Mouse (Mus musculus) CH12.LX (cell line): ENCODE results near the gene Nudt5. TPM values are rescaled to one million over a fixed set of nuclear protein-coding genes. Genes with fewer than 3 reads are reported as not detected.

Experiments used
- DNase-seq: peaks from one replicate; pipeline ENCODE4 v3.0.0-alpha.2; 2013; ENCODE audit errors: extremely low read depth
- H3K27ac ChIP-seq: 2 replicates; pipeline ENCODE4 v1.5.1; 2012; ENCODE audit warnings: low read depth, mild to moderate bottlenecking, control low read depth, moderate library complexity; ENCODE audit not compliant: insufficient read depth
- H3K27me3 ChIP-seq: replicated peaks from 2 replicates; pipeline ENCODE3; 2012; ENCODE audit warnings: inconsistent platforms
- H3K36me3 ChIP-seq, 2 experiments: replicated peaks in 1 of 2; 2 replicates each; pipeline versions ENCODE3 to v1.6.1; 2012; ENCODE audit warnings: inconsistent platforms in 1 of 2, low read length in 1 of 2, mild to moderate bottlenecking in 1 of 2, mixed read lengths in 1 of 2, moderate library complexity in 1 of 2; ENCODE audit not compliant: control insufficient read depth in 1 of 2, insufficient read depth in 1 of 2
- H3K4me1 ChIP-seq, 2 experiments: 2 replicates each; pipeline ENCODE4 v1.6.1; 2012; ENCODE audit warnings: inconsistent platforms in 1 of 2, moderate library complexity in 1 of 2; ENCODE audit not compliant: insufficient read depth in 2 of 2, control insufficient read depth in 1 of 2
- H3K4me2 ChIP-seq: 2 replicates; pipeline ENCODE4 v1.6.1; 2012; ENCODE audit warnings: low read depth, mild to moderate bottlenecking, control low read depth; ENCODE audit not compliant: poor library complexity, insufficient read depth, severe bottlenecking
- H3K4me3 ChIP-seq, 3 experiments: fragments of 150-350 bp in 1 of 3; sonication (generic) in 1 of 3; replicated peaks in 1 of 3; 2 replicates each; pipeline versions ENCODE3 to v1.5.1; 2011 to 2012; ENCODE audit warnings: low read depth in 2 of 3, low read length in 2 of 3, mild to moderate bottlenecking in 2 of 3, moderate library complexity in 2 of 3, control low read depth in 1 of 3, improper control_type of control experiment in 1 of 3, inconsistent platforms in 1 of 3, mixed read lengths in 1 of 3; ENCODE audit not compliant: poor library complexity in 1 of 3
- H3K79me2 ChIP-seq: replicated peaks from 2 replicates; pipeline ENCODE4 v1.6.1; 2012; ENCODE audit warnings: mild to moderate bottlenecking, moderate library complexity; ENCODE audit not compliant: control insufficient read depth, poor library complexity, insufficient read depth, severe bottlenecking; ENCODE audit errors: extremely low read depth
- H3K9ac ChIP-seq: 2 replicates; pipeline ENCODE4 v1.6.1; 2012; ENCODE audit warnings: low read depth, mild to moderate bottlenecking, control low read depth, moderate library complexity; ENCODE audit not compliant: insufficient read depth
- H3K9me3 ChIP-seq: replicated peaks from 2 replicates; pipeline ENCODE3; 2012; ENCODE audit warnings: low read length, inconsistent platforms, mixed read lengths
- BHLHE40 ChIP-seq: IDR thresholded peaks from 2 replicates; pipeline ENCODE4 v1.6.1; 2011; ENCODE audit warnings: mild to moderate bottlenecking, low read depth, low read length, improper control_type of control experiment
- CHD1 ChIP-seq: IDR thresholded peaks from 2 replicates; pipeline ENCODE4 v1.6.1; 2012; ENCODE audit warnings: low read depth, low read length, improper control_type of control experiment, inconsistent platforms
- CTCF ChIP-seq, 2 experiments: IDR thresholded peaks in 1 of 2; conservative IDR thresholded peaks in 1 of 2; 2 replicates each; pipeline ENCODE4 v1.5.1; 2011 to 2012; ENCODE audit warnings: low read depth in 2 of 2, low read length in 2 of 2, improper control_type of control experiment in 1 of 2, inconsistent platforms in 1 of 2, mild to moderate bottlenecking in 1 of 2, moderate library complexity in 1 of 2
- EP300 ChIP-seq: IDR thresholded peaks from 2 replicates; pipeline ENCODE4 v1.6.1; 2011; ENCODE audit warnings: low read length, improper control_type of control experiment
- ETS1 ChIP-seq: conservative IDR thresholded peaks from 2 replicates; pipeline ENCODE4 v1.6.1; 2012; ENCODE audit warnings: low read depth, mild to moderate bottlenecking, inconsistent platforms, low read length, improper control_type of control experiment, moderate library complexity
- GABPA ChIP-seq: IDR thresholded peaks from 2 replicates; pipeline ENCODE4 v1.6.1; 2012; ENCODE audit warnings: low read depth, low read length, improper control_type of control experiment, inconsistent platforms; ENCODE audit not compliant: insufficient replicate concordance
- HCFC1 ChIP-seq: IDR thresholded peaks from 2 replicates; pipeline ENCODE4 v1.6.1; 2012; ENCODE audit warnings: low read depth, mild to moderate bottlenecking, inconsistent platforms, low read length, improper control_type of control experiment
- IRF4 ChIP-seq: IDR thresholded peaks from 2 replicates; pipeline ENCODE4 v1.6.1; 2014; ENCODE audit warnings: low read depth, mild to moderate bottlenecking, inconsistent platforms, low read length, improper control_type of control experiment
- MAX ChIP-seq: IDR thresholded peaks from 2 replicates; pipeline ENCODE4 v1.6.1; 2011; ENCODE audit warnings: low read length, improper control_type of control experiment
- MAZ ChIP-seq: IDR thresholded peaks from 2 replicates; pipeline ENCODE4 v1.6.1; 2012; ENCODE audit warnings: low read depth, mild to moderate bottlenecking, inconsistent platforms, low read length, improper control_type of control experiment, moderate library complexity
- MEF2A ChIP-seq: IDR thresholded peaks from 2 replicates; pipeline ENCODE4 v1.6.1; 2014; ENCODE audit warnings: low read depth, mild to moderate bottlenecking, inconsistent platforms, low read length, improper control_type of control experiment, borderline replicate concordance
- MXI1 ChIP-seq: IDR thresholded peaks from 2 replicates; pipeline ENCODE4 v1.6.1; 2011; ENCODE audit warnings: mild to moderate bottlenecking, low read depth, low read length, improper control_type of control experiment
- NELFE ChIP-seq: IDR thresholded peaks from 2 replicates; pipeline ENCODE4 v1.6.1; 2011; ENCODE audit warnings: low read depth, low read length, improper control_type of control experiment
- NRF1 ChIP-seq: IDR thresholded peaks from 2 replicates; pipeline ENCODE4 v1.6.1; 2014; ENCODE audit warnings: low read depth, mild to moderate bottlenecking, inconsistent platforms, low read length, improper control_type of control experiment, moderate library complexity
- POLR2A ChIP-seq: IDR thresholded peaks from 2 replicates; pipeline ENCODE4 v1.6.1; 2011; ENCODE audit warnings: low read depth, mild to moderate bottlenecking, improper control_type of control experiment, low read length
- SIN3A ChIP-seq: IDR thresholded peaks from 2 replicates; pipeline ENCODE4 v1.6.1; 2012; ENCODE audit warnings: low read length, improper control_type of control experiment, inconsistent platforms
- TCF12 ChIP-seq: IDR thresholded peaks from 2 replicates; pipeline ENCODE4 v1.6.1; 2014; ENCODE audit warnings: low read depth, mild to moderate bottlenecking, inconsistent platforms, low read length, improper control_type of control experiment
- UBTF ChIP-seq: IDR thresholded peaks from 2 replicates; pipeline ENCODE4 v1.6.1; 2012; ENCODE audit warnings: low read depth, mild to moderate bottlenecking, inconsistent platforms, low read length, improper control_type of control experiment, moderate library complexity
- ZMIZ1 ChIP-seq: IDR thresholded peaks from 2 replicates; pipeline ENCODE4 v1.6.1; 2012; ENCODE audit warnings: low read depth, mild to moderate bottlenecking, inconsistent platforms, low read length, improper control_type of control experiment
- ZNF384 ChIP-seq: IDR thresholded peaks from 2 replicates; pipeline ENCODE4 v1.6.1; 2012; ENCODE audit warnings: low read depth, low read length, improper control_type of control experiment, inconsistent platforms
- dilution Hi-C: fragments of 300-500 bp; cut with MboI; formaldehyde crosslinking; loops from 2 replicates; pipeline ENCODE4 v1.14.3; 2020; ENCODE audit warnings: low sequenced_read_pairs; ENCODE audit not compliant: extremely low pct_unique_long_range_greater_than_20kb, extremely low pct_ligation_motif_present
- in situ Hi-C: fragments of 300-500 bp; cut with MboI; formaldehyde crosslinking; loops from 3 replicates; pipeline ENCODE4 v1.14.3; 2019; ENCODE audit warnings: low sequenced_read_pairs, low pct_ligation_motif_present, low pct_unique_long_range_greater_than_20kb, mixed read lengths
- polyA plus RNA-seq: library from polyadenylated mRNA; unstranded; fragments of >175 nt; gene quantifications from 2 replicates; pipeline ENCODE4 v1.2.1, GENCODE M21; 2012; ENCODE audit warnings: low read depth; ENCODE audit not compliant: insufficient read length
- total RNA-seq, 2 experiments: library from RNA; depleted of rRNA; stranded (reverse); fragments of 300-350 nt in 1 of 2; fragments of >200 nt in 1 of 2; gene quantifications; 2 replicates each; pipeline ENCODE4 v1.2.3; 2012 to 2014

Nudt5 gene
- total and polyA plus RNA-seq, 3 experiments = 102 to 245 (median 128) TPM

DNA sequence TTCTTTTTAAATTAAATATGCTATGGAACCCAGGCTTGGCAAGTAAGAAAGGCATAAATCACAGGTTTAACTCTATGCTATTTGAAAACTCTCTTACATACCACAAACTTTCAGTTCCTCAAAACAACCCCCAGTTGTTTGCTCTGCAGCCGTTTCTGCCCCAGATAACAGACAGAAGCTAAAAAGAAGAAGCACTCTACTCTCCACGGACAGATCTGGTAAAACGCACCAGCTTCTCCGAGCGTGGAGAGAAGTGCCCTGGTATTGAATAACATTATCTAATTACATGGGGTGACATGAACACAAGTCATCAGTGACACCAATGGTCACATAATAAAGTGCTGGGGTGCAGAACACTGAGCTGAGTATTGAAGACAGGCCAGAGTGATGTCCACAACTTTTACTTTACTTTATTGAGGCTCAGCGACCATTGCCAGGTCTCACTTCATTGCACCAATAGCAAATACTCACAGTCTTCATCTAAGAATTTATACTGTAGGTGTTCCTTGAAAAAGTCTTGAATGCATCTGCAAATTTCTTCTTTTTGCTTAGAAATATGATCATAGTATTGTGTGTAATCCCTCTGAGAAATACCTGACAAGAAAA is 40.3 kb upstream of the Nudt5 start (continued):
- TF ChIP-seq ETS1 = peak; percentile 72
- no peak for TF ChIP-seq ZNF384
- peak; percentile 43; the same call in 1 of the 2 replicates for TF ChIP-seq MXI1
- TF ChIP-seq ZMIZ1 = no peak
- TF ChIP-seq CTCF (conservative IDR thresholded peaks at IDR 0.05 in 1 of 2, IDR thresholded peaks at IDR 0.05 in 1 of 2; ENCODE audit: low read depth in 2 of 2, low read length in 2 of 2) = no peak; a peak in 1 of 4 replicates
- no peak for TF ChIP-seq MAX
- TF ChIP-seq HCFC1 = no peak
- TF ChIP-seq POLR2A = no peak
- 0 out of 2 replicates have a peak, but pooled peaks have one; percentile 43 for TF ChIP-seq UBTF
- no peak for TF ChIP-seq NRF1
- peak; percentile 63; the same call in 1 of the 2 replicates for TF ChIP-seq MAZ
- no peak for TF ChIP-seq NELFE

DNA sequence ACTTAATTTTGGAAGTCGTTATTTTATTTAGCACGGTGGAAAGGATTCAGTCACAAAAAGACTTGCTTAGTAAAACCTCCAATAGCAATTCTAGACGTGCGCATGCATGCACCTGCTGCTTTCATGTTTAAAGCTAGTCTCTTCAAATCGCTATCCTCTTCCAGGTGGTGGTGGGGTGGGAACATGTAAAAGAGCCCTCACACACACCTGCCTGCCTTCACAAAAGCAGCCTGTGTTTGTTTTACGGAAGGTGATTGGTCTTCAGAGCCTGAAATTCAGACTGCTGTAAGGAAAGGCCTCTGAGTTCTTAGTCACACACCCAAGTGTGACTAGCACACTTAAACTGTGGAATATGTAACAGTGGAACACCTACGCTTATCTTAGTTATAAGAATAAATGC is 39.6 kb upstream of the Nudt5 start:
- H3K27me3 ChIP-seq = no peaks in the 10 kb centered on the region
- no peaks in the 10 kb centered on the region for H3K79me2 ChIP-seq
- DNase-seq = peak; percentile 28
- peaks cover 13 to 41% of the 10 kb centered on the region in 2 experiments for H3K4me1 ChIP-seq
- H3K9me3 ChIP-seq = peaks cover 9% of the 10 kb centered on the region
- peak overlapping the region; percentile 97 for H3K4me2 ChIP-seq
- TF ChIP-seq ETS1 = no peak
- no peak for TF ChIP-seq MEF2A
- peak; percentile 23; the same call in 1 of the 2 replicates for TF ChIP-seq EP300
- no peak for TF ChIP-seq IRF4
- TF ChIP-seq UBTF = no peak
- TF ChIP-seq BHLHE40 = no peak
- no peak for TF ChIP-seq SIN3A
- TF ChIP-seq NRF1 = no peak
- peak; percentile 29; the same call in 1 of the 2 replicates for TF ChIP-seq TCF12
- TF ChIP-seq CHD1 = no peak
- TF ChIP-seq NELFE = no peak
- TF ChIP-seq GABPA = no peak
- dilution Hi-C loops = no loop called here
- H3K4me3 ChIP-seq = no peak overlapping the region
- no peak overlapping the region for H3K9ac ChIP-seq
- in situ Hi-C loops = loop anchor here (10.0 to 25.0 kb wide), 3 partner anchors 90 to 718 kb away; partner anchors contain the start of gene Camk1d
- H3K36me3 ChIP-seq = peaks cover 37 to 67% of the 10 kb centered on the region in 2 experiments
- peak overlapping the region; percentile 83 for H3K27ac ChIP-seq
